Mouse (Mus musculus): Measurements from ENCODE around the gene Gm6588. TPM values are rescaled to one million over a fixed set of nuclear protein-coding genes. Genes with fewer than 3 reads are reported as not detected.
"Not testable (repeated sequence)": the region's sequence is repeated elsewhere in the genome, so short reads cannot be mapped to it uniquely, and the experiment has no call there.

The Gm6588 gene
- total RNA-seq (2021): not detected
- long read RNA-seq: 0 reads

- DNase-seq (ENCODE audit: low spot score in 2 of 2): no peak
These were observed at the start of gene Gm6588 for GRCm38 (mm10) chr5:112448747-112449440. Gm6588 (plus strand) TSS chr5:112449426.

- no peak for DNase-seq (ENCODE audit: low spot score in 2 of 2)
These were observed 46.8 kb upstream of the Gm6588 start for GRCm38 (mm10) chr5:112402437-112402836.

GRCm38 (mm10) chr5:112406017-112406416 lies 43.2 kb upstream of the Gm6588 start:
- no peak for DNase-seq (ENCODE audit: low spot score in 2 of 2)

GRCm38 (mm10) chr5:112409274-112409673 lies 40.0 kb upstream of the Gm6588 start:
- no peak for DNase-seq (ENCODE audit: low spot score in 2 of 2)

GRCm38 (mm10) chr5:112411072-112411471 lies 38.2 kb upstream of the Gm6588 start:
- peak in 1 of 2 experiments; percentile 42 for DNase-seq (ENCODE audit: low spot score in 2 of 2)

GRCm38 (mm10) chr5:112411514-112412335 lies 37.5 kb upstream of the Gm6588 start:
- peak in 1 of 2 experiments; percentile 47 for DNase-seq (ENCODE audit: low spot score in 2 of 2)

- not testable (repeated sequence) for DNase-seq (ENCODE audit: low spot score in 2 of 2)
These were observed 36.4 kb upstream of the Gm6588 start for GRCm38 (mm10) chr5:112412781-112413180.

GRCm38 (mm10) chr5:112416673-112417072 lies 32.6 kb upstream of the Gm6588 start:
- no peak for DNase-seq (ENCODE audit: low spot score in 2 of 2)

GRCm38 (mm10) chr5:112418023-112418422 lies 31.2 kb upstream of the Gm6588 start:
- DNase-seq (ENCODE audit: low spot score in 2 of 2): no peak

GRCm38 (mm10) chr5:112419535-112419934 lies 29.7 kb upstream of the Gm6588 start:
- no peak for DNase-seq (ENCODE audit: low spot score in 2 of 2)

- DNase-seq (ENCODE audit: low spot score in 2 of 2): no peak
These were observed 22.6 kb upstream of the Gm6588 start for GRCm38 (mm10) chr5:112426635-112427034.

GRCm38 (mm10) chr5:112427283-112427682 lies 21.9 kb upstream of the Gm6588 start:
- peak; percentile 84 to 86 for DNase-seq (ENCODE audit: low spot score in 2 of 2)

GRCm38 (mm10) chr5:112428944-112429343 lies 20.3 kb upstream of the Gm6588 start:
- peak; percentile 76 to 85 for DNase-seq (ENCODE audit: low spot score in 2 of 2)

- DNase-seq (ENCODE audit: low spot score in 2 of 2): no peak
These were observed 18.0 kb upstream of the Gm6588 start for GRCm38 (mm10) chr5:112431120-112431775.

- no peak for DNase-seq (ENCODE audit: low spot score in 2 of 2)
These were observed 17.2 kb upstream of the Gm6588 start for GRCm38 (mm10) chr5:112432033-112432432.

- peak; percentile 92 for DNase-seq (ENCODE audit: low spot score in 2 of 2)
These were observed 16.2 kb upstream of the Gm6588 start for GRCm38 (mm10) chr5:112433004-112433403.

- no peak for DNase-seq (ENCODE audit: low spot score in 2 of 2)
These were observed 10.7 kb upstream of the Gm6588 start for GRCm38 (mm10) chr5:112438535-112438934.

GRCm38 (mm10) chr5:112453088-112453487 lies 3.9 kb downstream of the Gm6588 start:
- DNase-seq (ENCODE audit: low spot score in 2 of 2): no peak

- DNase-seq (ENCODE audit: low spot score in 2 of 2): peak in 1 of 2 experiments; percentile 25
These were observed 5.8 kb downstream of the Gm6588 start for GRCm38 (mm10) chr5:112454966-112455555.

GRCm38 (mm10) chr5:112459903-112460302 lies 10.7 kb downstream of the Gm6588 start:
- DNase-seq (ENCODE audit: low spot score in 2 of 2): no peak

- DNase-seq (ENCODE audit: low spot score in 2 of 2): no peak
These were observed 17.1 kb downstream of the Gm6588 start for GRCm38 (mm10) chr5:112466331-112466730.

Measured in layer of hippocampus, postnatal 10 days (tissue).